Mouse (Mus musculus) lung, postnatal 14 days (tissue): ENCODE results near the gene Itih3.

ENCODE experiments used
- DNase-seq: peaks from one replicate; pipeline ENCODE4 v3.0.0; 2021

Itih3 gene

GRCm38 (mm10) chr14:30923375-30924105 is at the start of gene Itih3:
Itih3 (minus strand) TSS chr14:30923760.
- DNase-seq: no peak

- no peak for DNase-seq
Observed at GRCm38 (mm10) chr14:30960366-30960765, 36.8 kb upstream of the Itih3 start.

DNA sequence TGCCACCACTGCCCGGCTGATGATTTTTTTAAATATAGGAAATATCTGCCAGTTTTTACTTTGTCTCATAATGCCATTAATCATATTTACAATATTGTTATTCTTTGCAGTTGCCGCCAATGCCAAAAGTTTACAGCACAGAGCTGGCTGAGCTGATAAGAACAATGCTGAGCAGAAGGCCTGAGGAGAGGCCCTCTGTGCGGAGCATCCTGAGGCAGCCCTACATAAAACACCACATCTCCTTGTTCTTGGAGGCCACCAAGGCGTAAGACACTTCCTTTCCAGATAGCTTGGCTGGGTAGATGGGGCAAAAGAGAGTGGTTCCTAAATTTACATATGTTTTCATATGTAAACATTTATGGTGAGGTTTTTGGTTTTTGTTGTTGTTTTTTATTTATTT is 35.5 kb upstream of the Itih3 start:
- no peak for DNase-seq

- DNase-seq: no peak
Observed at GRCm38 (mm10) chr14:30958517-30958916, 35.0 kb upstream of the Itih3 start.

DNA sequence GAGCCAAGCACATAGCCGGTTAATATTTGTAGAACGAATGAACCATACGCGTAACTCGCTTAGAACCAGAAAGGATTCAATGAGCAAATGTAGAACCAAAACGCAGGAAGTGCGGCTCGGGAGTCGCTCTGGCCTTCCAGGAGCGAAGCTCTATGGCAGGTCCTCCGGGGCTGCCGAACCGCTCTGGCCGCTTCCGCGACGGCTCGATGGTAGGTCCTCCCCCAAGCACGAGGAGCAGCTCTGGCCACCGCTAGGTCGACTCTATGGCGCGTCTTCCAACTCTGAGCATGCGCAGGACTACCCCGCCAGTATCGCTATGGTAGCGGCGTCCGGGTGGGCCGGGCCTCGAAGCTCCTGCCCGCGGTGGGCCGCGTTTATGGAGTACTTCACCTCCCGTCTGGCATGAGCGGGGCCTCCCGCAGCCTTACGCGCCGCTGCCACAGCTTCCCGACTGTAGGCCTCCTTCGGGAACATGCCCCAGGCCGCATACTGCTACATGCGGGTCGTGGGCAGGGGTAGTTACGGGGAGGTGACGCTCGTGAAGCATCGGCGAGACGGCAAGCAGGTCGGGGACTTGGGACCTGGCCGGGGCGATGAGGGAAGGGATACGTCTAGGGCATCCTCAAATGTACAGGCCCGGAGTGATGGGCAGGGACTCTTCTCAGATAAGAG is 27.7 kb upstream of the Itih3 start, which contains the start of gene Nek4:
Nek4 (plus strand) TSS at position 224 of the 672 bp plus-strand sequence.
- DNase-seq: peak; percentile 96

DNA sequence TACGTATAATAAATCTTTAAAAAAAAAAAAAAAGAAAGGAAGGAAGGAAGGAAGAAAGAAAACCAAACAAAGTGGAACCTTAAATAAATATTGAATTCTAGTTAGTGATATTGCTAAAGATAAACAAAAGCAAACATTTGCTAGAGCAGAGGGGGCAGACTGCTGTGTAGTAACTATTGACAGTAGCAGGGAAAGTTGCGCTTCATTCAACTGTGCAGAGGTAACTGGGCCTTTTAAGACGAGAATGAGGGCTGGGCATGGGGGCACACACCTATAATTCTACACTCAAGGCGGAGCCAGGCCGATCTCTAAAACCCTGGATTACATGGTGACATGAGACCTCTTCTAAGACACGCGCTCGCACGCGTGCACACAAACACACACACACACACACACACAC is 26.4 kb upstream of the Itih3 start:
- DNase-seq: no peak

- DNase-seq: no peak
Observed at GRCm38 (mm10) chr14:30944745-30945144, 21.2 kb upstream of the Itih3 start.

DNA sequence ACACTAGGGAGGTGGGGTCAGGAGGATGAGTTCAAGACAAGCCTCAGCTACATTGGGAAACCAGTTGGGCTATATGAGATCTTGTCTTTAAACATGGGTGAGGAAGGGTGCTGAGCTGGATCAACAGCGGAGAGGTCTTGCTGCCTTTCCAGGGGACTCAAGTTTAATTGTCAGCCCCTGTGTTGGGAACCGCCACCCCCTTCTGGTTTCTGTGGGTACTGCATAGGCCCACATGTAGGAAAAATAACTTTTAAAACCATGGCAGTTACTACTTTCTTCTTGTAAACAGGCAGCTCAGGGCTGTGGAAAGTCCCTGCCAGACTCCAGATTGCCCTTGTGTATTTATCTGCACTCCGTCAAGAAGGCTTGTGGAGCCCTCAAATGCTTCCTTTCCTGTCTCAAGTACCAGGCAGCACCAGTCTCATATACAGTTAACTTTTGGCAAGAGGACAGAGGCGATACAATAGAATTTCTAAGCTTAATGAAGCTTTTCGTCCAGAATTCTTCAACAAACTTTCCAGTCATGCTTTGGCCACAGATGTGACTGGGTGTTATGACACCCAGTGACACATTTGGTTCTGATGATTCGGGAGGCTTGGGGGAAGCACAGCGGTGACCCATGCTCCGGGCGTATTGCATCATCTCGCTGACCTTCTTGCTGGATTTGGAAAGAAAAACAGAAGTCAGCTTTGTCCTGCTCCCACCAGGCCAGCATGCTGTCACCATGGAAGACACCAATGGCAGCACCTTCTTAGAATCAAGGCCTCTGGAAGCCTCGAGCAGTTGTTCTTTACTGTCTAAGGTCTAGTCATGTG is 20.5 kb upstream of the Itih3 start:
- DNase-seq: peak; percentile 86

- no peak for DNase-seq
Observed at GRCm38 (mm10) chr14:30943038-30943437, 19.5 kb upstream of the Itih3 start, which contains the start of gene Itih1. Itih1 (minus strand) TSS chr14:30943289.

DNA sequence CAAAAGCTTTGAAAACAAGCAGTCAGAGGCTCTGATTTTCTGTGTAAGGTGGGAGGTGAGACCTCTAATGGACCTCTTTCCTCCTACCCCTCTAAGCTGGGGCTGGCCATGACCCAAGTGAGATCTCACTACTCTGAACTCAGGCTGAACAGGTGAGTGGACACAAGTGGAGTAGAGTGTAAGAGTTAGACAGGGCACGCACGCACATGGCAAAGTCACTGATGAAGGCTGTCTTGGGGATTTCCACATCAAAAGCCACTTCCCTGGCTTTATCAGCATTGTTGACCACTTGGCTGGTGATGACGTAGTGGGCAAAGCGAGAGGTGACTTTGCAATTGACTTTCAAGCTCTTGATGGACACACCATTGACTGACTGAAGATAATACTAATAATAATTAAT is 18.7 kb upstream of the Itih3 start:
- no peak for DNase-seq

- DNase-seq: no peak
Observed at GRCm38 (mm10) chr14:30933351-30933750, 9.8 kb upstream of the Itih3 start.

- DNase-seq: no peak
Observed at GRCm38 (mm10) chr14:30930386-30930785, 6.8 kb upstream of the Itih3 start.

DNA sequence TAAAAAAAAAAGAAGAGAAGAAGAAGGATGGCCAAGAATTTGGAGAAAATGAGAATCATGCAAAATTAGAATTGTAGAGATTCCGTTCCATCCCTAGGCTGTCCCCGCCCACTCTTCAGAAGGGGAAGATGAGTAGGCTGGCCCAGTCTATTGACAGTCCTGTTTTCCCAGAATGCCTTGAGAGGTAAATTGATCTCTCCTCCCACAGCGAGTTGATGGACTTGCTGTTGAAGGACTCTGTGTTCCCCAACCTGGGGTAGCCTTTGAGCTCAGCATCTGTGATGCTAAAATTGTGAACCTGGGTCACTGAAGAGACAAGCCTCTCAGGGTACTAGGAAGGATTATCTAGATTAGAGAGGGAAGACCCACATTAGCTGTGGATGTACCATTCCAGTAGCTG is 1.9 kb upstream of the Itih3 start:
- DNase-seq: no peak

DNA sequence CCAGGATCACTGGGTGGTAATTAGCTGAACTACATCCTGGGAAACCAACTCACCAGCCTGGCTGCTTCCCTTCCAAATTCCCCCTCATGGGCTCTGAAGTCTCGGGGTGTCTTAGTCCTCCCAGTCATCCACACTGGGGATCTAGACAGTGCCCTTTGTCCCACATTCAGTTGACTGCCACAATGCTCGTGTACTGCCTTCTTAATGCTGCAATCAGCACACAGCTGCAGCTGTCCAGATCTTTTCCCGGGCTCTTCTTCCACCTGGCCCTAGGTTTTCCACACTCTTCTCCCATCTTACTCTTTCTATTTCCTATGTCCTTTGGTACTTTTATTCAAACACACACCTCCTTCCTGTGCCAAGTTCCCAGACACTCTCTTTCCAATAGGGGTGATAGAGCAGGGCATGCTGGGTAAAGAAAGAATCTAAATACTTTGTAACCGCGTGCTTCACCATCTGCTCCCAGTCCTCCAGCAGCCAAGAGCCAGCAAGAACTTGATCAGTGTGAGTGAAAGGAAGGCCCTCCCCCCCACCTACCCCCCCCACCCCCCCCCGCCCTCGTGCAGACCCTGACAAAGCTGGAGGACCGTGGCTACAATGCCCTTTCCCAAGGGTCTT is 1.4 kb downstream of the Itih3 start:
- no peak for DNase-seq

GRCm38 (mm10) chr14:30916516-30916915 is 7.0 kb downstream of the Itih3 start:
- DNase-seq: no peak

- peak; percentile 60 for DNase-seq
Observed at GRCm38 (mm10) chr14:30913404-30913803, 10.2 kb downstream of the Itih3 start.

- DNase-seq: no peak
Observed at GRCm38 (mm10) chr14:30912641-30913040, 10.9 kb downstream of the Itih3 start.

GRCm38 (mm10) chr14:30911141-30911540 is 12.4 kb downstream of the Itih3 start:
- DNase-seq: no peak

GRCm38 (mm10) chr14:30907814-30908265 is 15.7 kb downstream of the Itih3 start:
- DNase-seq: peak; percentile 68

- peak; percentile 53 for DNase-seq
Observed at GRCm38 (mm10) chr14:30906001-30906400, 17.6 kb downstream of the Itih3 start.

DNA sequence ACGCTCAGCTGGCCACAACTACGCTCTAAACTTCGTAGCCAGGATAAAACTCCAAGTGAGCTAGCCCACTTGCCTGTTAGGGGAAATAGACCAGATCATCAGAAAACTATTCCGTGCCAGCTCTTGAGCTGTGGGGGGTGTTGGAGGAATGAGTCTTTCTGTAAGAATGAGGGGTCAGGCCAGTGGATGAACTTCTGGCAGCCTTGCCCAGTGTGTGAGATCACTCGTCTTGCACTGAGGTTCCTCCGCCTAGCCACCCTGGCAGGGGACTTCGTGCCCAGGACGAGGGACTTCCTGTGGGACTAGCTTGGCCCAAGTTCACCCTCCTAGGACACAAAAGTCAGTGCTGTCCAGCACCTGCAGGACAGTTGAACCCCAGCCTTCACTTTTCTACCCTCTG is 19.3 kb downstream of the Itih3 start:
- no peak for DNase-seq

DNA sequence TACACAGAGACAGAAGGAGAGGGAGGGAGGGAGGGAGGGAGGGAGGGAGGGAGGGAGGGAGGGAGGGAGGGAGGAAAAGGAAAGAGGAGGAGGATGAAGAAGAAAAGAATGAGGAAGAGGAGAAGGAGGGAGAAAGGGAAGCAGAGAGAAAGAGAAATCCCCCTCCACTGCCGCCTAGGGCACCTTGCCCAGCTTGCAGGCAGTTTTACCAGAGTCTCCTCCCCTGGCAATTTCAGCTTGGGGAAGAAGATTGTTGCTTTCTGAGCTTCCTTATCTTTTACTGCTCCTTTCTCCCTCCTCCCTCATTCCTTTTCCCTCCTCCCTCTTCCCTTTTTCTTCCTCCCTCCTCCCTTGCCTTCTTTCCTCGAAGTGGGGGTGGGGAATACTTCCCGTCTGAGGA is 20.5 kb downstream of the Itih3 start:
- no peak for DNase-seq

- no peak for DNase-seq
Observed at GRCm38 (mm10) chr14:30902628-30903027, 20.9 kb downstream of the Itih3 start.
